Mouse (Mus musculus) stomach, embryonic 15.5 days (tissue): ENCODE results near the gene Als2. TPM values are rescaled to one million over a fixed set of nuclear protein-coding genes. Genes with fewer than 3 reads are reported as not detected.

Source experiments
- ATAC-seq: fragments of 200-750 bp; cut with Nextera tagmentation; 2 replicates; pipeline ENCODE4 v1.8.0; 2017; ENCODE audit warnings: low read depth, moderate number of reproducible peaks, moderate TSS enrichment; ENCODE audit not compliant: insufficient read depth, low FRiP score
- H3K27ac ChIP-seq: fragments of 300-500 bp; sonication (generic); 2 replicates; pipeline ENCODE4 v1.5.1; 2015; ENCODE audit warnings: mild to moderate bottlenecking, inconsistent platforms
- H3K27me3 ChIP-seq: fragments of 300-500 bp; sonication (generic); replicated peaks from 2 replicates; pipeline ENCODE4 v1.6.1; 2015; ENCODE audit warnings: inconsistent platforms
- H3K36me3 ChIP-seq: fragments of 300-500 bp; sonication (generic); 2 replicates; pipeline ENCODE4 v1.6.1; 2015; ENCODE audit warnings: inconsistent platforms
- H3K4me1 ChIP-seq: fragments of 300-500 bp; sonication (generic); 2 replicates; pipeline ENCODE4 v1.6.1; 2015; ENCODE audit warnings: inconsistent platforms
- H3K4me2 ChIP-seq: fragments of 300-500 bp; sonication (generic); 2 replicates; pipeline ENCODE4 v1.6.1; 2015; ENCODE audit warnings: mild to moderate bottlenecking, inconsistent platforms
- H3K4me3 ChIP-seq: fragments of 300-500 bp; sonication (generic); replicated peaks from 2 replicates; pipeline ENCODE4 v1.5.1; 2015; ENCODE audit warnings: inconsistent platforms
- H3K9ac ChIP-seq: fragments of 300-500 bp; sonication (generic); 2 replicates; pipeline ENCODE4 v1.6.1; 2015; ENCODE audit warnings: inconsistent platforms
- H3K9me3 ChIP-seq: fragments of 300-500 bp; sonication (generic); 2 replicates; pipeline ENCODE4 v1.6.1; 2016; ENCODE audit warnings: inconsistent platforms
- WGBS: fragments of 180-500 bp; shearing (Covaris S2); methylation state at CpG from one replicate; pipeline ENCODE4 v1.1.7; 2015; 5-methylcytosine and 5-hydroxymethylcytosine counted together
- polyA plus RNA-seq: library from polyadenylated mRNA; unstranded; fragments of >200 nt; fragmentation: Nextera tagmentation; extraction: Ambion mirVana; gene quantifications from 2 replicates; pipeline ENCODE4 v1.2.1, GENCODE M21; 2015

Als2 gene
- polyA plus RNA-seq, 1 experiment from 2014 or later: 7.2 TPM

DNA sequence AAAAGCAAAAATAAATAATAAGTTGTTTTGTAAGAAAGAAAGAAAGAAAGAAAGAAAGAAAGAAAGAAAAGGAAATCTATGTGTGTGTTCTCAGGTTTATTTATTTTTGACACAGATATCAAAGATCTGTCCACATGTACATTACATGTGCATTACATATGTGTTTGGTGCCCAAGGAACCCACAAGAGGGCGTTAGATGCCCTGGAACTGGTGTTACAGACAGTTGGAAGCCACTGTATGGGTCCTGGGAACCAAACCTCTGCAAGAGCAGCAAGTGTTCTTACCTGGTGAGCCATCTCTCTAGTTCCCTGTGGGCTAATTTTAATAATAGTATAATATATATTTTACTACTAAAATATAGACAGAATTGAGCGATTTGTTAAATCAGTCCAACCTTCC is 6.7 kb upstream of the Als2 start:
- no peak for ATAC-seq
- Histone ChIP-seq H3K9ac (no peak overlapping the region), H3K36me3 (no peaks in the 10 kb centered on the region), H3K9me3 (no peaks in the 10 kb centered on the region), H3K27me3 (no peaks in the 10 kb centered on the region), H3K4me3 (no peak overlapping the region), H3K4me1 (no peaks in the 10 kb centered on the region), H3K4me2 (no peak overlapping the region), H3K27ac (no peak overlapping the region)
- WGBS: 55% methylated on average over 2 of the region's 2 CpGs

DNA sequence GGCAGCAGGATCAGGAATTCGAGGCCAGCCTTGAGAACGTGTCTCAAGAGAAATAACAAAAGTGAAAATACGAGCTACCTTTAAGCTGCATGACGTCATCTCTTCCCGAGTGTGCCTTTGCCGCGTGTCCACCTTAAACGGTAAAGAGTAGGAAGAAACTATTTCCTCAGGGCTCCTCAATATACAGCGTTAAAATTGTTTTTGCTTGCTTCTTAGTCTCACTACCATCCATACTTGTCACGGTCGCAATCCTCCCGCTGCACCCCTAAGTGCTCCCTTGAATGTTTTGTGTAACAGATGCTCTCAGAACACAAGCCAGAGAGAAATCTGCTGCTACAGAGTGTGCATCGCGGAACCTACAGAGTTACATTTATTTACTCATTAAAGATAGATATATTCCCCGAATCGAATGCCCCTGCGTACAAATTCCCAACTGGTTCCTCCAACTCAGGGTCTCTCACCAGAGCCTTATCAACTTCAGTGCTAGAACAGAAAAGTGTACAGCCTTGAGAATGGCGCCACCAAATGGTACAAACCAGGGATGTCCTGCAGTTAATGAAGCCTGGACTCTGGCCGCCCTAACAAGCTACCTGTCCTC is 682 bp upstream of the Als2 start:
- H3K4me3 ChIP-seq: peak overlapping the region; percentile 91
- under 1% methylated on average over 19 of the region's 19 CpGs for WGBS
- no peaks in the 10 kb centered on the region for H3K9me3 ChIP-seq

DNA sequence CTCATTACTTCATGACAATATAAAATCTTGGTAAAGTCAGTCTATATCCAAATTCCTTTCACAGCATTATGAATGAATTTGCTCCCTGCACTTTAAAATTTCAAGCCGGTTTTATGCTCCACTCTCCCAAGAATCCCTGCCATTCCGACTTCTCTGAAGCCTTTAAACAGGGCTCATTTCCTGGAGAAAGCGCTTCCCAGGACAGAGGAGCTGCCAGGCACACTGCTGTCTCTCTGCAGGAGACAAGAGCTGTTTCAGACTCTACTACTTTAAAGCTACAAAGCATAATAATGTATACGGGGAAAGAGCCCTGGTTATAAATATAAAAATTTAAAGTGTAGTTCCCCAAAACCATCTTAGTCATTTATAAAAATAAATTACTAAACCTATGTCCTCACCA is 7.8 kb downstream of the Als2 start:
- Histone ChIP-seq H3K9ac (no peak overlapping the region), H3K27me3 (no peaks in the 10 kb centered on the region), H3K4me1 (no peaks in the 10 kb centered on the region), H3K27ac (no peak overlapping the region), H3K4me2 (no peak overlapping the region), H3K4me3 (no peak overlapping the region), H3K36me3 (no peaks in the 10 kb centered on the region), H3K9me3 (no peaks in the 10 kb centered on the region)
- 54% methylated on average over 4 of the region's 4 CpGs for WGBS
- ATAC-seq: no peak

More for the DNA sequence above, 682 bp upstream of the Als2 start:
- no peaks in the 10 kb centered on the region for H3K4me1 ChIP-seq
- H3K9ac ChIP-seq: peak overlapping the region; percentile 44; the same call in 1 of the 2 replicates
- no peaks in the 10 kb centered on the region for H3K36me3 ChIP-seq
- H3K27ac ChIP-seq: peak overlapping the region; percentile 82; the same call in 1 of the 2 replicates
- H3K27me3 ChIP-seq: no peaks in the 10 kb centered on the region
- peak; percentile 47; the same call in 1 of the 2 replicates for ATAC-seq
- H3K4me2 ChIP-seq: peak overlapping the region; percentile 79

DNA sequence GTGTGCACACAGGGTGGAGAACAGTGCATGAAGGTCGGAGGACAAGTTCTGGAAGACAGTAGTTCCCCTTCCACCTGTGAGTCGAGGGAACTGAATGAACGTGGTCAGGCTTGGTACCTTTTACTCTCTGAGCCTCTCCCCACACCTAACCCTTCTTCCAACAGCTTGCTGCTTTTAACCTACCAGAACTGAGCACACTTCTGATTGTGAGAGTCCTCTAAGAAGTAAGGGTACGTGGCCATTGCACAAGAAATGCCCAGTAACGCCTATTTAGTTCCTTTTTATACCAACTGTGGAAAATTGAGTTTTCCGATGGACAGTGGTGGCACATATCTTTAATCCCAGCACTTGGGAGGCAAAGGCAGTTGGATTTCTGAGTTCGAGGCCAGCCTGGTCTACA is 8.5 kb downstream of the Als2 start:
- no peak overlapping the region for H3K27ac ChIP-seq
- H3K9ac ChIP-seq: no peak overlapping the region
- 74% methylated on average over 7 of the region's 7 CpGs for WGBS
- no peaks in the 10 kb centered on the region for H3K27me3 ChIP-seq
- no peaks in the 10 kb centered on the region for H3K9me3 ChIP-seq
- ATAC-seq: no peak
- H3K4me2 ChIP-seq: no peak overlapping the region
- H3K4me1 ChIP-seq: no peaks in the 10 kb centered on the region
- H3K36me3 ChIP-seq: no peaks in the 10 kb centered on the region
- H3K4me3 ChIP-seq: no peak overlapping the region

DNA sequence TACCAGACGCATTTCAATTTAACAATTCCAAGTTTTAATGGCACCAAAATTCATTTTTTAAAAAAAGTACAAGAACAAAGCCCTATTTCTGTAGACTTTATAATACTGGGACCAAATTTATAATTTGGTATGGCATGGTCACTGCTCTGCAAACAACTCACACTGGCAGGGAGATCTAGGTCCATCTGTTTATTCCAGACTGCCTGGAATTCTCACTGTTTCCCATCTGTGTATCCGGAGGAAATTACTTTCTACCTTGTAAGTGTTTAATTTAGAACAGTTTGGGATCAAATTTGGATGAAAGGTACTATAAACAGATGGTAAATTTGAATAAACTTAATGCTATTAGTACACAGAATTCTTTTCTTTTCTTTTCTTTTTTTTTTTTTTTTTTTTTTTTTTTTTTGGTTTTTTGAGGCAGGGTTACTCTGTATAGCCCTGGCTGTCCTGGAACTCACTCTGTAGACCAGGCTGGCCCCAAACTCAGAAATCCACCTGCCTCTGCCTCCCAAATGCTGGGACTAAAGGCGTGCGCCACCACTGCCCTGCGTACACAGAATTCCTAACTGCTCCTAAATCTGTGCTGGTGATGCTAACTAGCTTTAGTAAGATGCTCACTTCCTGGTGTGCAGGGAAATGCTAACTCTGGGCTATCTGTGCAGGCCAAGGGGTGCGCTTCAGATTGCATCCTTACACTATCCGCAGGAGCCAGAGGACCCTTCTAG is 14.8 kb downstream of the Als2 start:
- Histone ChIP-seq H3K4me2 (no peak overlapping the region), H3K36me3 (no peaks in the 10 kb centered on the region), H3K4me3 (no peak overlapping the region), H3K9me3 (no peaks in the 10 kb centered on the region), H3K4me1 (no peaks in the 10 kb centered on the region), H3K9ac (no peak overlapping the region), H3K27me3 (no peaks in the 10 kb centered on the region), H3K27ac (no peak overlapping the region)
- 80% methylated on average over 7 of the region's 7 CpGs for WGBS
- no peak for ATAC-seq

DNA sequence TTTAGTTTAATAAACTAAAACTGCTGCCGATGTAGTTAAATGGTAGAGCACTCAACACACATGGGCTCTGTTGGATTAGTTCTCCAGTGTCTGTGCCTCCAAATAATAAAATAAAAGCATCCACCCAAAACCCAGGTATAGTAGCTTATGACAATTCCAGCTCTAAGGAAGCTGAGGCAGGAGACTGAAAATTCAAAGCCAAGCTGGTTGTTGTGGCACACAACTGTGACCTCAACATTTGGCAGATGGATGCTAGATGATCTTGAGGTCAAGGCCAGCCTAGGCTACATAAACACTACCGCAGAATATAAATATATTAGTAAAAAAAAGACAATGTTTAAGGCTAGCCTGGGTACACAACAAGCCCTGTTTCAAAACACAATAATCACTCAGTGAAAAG is 15.4 kb downstream of the Als2 start:
- no peak overlapping the region for H3K4me2 ChIP-seq
- 0 out of 2 replicates have a peak, but pooled peaks cover 2% of the 10 kb centered on the region for H3K36me3 ChIP-seq
- no peak overlapping the region for H3K4me3 ChIP-seq
- no peak overlapping the region for H3K9ac ChIP-seq
- no peak for ATAC-seq
- H3K4me1 ChIP-seq: no peaks in the 10 kb centered on the region
- no peaks in the 10 kb centered on the region for H3K27me3 ChIP-seq
- no peak overlapping the region for H3K27ac ChIP-seq
- H3K9me3 ChIP-seq: no peaks in the 10 kb centered on the region
- 67% methylated on average over 2 of the region's 2 CpGs for WGBS

DNA sequence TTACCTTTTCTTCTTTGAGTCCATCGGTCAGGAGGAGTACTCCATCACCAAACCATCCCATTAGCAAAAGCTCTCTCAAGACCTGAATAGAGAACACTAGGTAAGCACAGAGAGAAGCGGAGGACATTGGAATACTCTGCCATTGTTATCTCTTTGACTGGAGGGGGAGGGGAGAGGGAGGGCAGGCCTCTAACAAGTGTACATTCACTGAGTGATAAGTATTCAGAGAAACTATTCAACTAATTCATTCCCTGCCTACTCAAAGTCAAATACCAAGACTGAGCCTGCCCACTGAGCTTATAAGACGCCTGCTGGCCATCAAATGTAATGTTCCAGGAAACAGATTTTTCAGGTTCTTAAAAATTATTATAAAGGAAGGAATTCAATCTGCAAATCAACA is 16.7 kb downstream of the Als2 start:
- no peak overlapping the region for H3K27ac ChIP-seq
- no peaks in the 10 kb centered on the region for H3K4me1 ChIP-seq
- H3K36me3 ChIP-seq: 0 out of 2 replicates have a peak, but pooled peaks cover 5% of the 10 kb centered on the region
- ATAC-seq: no peak
- H3K27me3 ChIP-seq: no peaks in the 10 kb centered on the region
- no peak overlapping the region for H3K4me2 ChIP-seq
- WGBS: 70% methylated on average over 3 of the region's 3 CpGs
- H3K9ac ChIP-seq: no peak overlapping the region
- no peaks in the 10 kb centered on the region for H3K9me3 ChIP-seq
- no peak overlapping the region for H3K4me3 ChIP-seq

DNA sequence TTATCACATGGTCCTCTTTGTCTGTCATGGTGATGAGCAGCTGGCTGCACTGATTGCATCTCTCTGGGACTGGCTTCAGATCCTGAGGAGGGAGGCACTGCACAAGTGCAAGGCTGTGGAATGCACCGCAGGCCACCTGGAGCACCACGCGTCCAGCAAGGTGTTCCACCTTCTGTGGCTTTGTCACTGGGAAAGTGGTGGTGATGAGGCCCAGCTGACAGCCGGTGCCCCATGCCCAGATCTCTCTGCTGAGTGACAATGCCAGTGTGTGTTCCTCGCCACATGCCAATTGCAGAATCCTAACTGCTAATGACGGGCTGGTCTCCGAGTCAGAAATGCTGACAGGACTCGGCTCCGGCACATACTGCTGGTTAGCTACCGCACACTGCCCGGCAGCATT is 21.6 kb downstream of the Als2 start:
- 89% methylated on average over 11 of the region's 11 CpGs for WGBS
- ATAC-seq: no peak
- H3K4me3 ChIP-seq: no peak overlapping the region
- no peak overlapping the region for H3K4me2 ChIP-seq
- 0 out of 2 replicates have a peak, but pooled peaks cover 5% of the 10 kb centered on the region for H3K36me3 ChIP-seq
- no peaks in the 10 kb centered on the region for H3K4me1 ChIP-seq
- H3K9ac ChIP-seq: no peak overlapping the region
- no peaks in the 10 kb centered on the region for H3K27me3 ChIP-seq
- no peaks in the 10 kb centered on the region for H3K9me3 ChIP-seq
- no peak overlapping the region for H3K27ac ChIP-seq

DNA sequence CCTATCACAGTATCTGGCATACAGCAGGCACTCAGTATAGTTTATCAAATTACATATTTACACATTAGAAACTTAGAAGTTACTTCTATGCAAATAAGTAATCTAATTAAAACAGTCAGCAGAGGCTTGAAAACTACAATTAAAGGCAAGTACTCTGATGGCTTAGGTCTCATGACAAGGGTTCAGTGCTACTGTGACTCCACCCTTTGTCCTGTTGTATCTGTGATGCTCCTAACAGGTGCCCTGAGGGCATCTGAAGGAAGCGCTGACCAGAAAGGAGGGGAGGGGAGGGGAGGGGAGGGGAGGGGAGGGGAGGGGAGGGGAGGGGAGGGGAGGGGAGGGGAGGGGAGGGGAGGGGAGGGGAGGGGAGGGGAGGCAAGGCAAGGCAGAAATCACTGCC is 24.1 kb downstream of the Als2 start:
- H3K4me3 ChIP-seq: no peak overlapping the region
- H3K4me2 ChIP-seq: no peak overlapping the region
- H3K4me1 ChIP-seq: no peaks in the 10 kb centered on the region
- H3K27me3 ChIP-seq: no peaks in the 10 kb centered on the region
- H3K27ac ChIP-seq: no peak overlapping the region
- no peak for ATAC-seq
- H3K36me3 ChIP-seq: 0 out of 2 replicates have a peak, but pooled peaks cover 5% of the 10 kb centered on the region
- 80% methylated on average over 1 of the region's 1 CpGs for WGBS
- H3K9ac ChIP-seq: no peak overlapping the region
- no peaks in the 10 kb centered on the region for H3K9me3 ChIP-seq

DNA sequence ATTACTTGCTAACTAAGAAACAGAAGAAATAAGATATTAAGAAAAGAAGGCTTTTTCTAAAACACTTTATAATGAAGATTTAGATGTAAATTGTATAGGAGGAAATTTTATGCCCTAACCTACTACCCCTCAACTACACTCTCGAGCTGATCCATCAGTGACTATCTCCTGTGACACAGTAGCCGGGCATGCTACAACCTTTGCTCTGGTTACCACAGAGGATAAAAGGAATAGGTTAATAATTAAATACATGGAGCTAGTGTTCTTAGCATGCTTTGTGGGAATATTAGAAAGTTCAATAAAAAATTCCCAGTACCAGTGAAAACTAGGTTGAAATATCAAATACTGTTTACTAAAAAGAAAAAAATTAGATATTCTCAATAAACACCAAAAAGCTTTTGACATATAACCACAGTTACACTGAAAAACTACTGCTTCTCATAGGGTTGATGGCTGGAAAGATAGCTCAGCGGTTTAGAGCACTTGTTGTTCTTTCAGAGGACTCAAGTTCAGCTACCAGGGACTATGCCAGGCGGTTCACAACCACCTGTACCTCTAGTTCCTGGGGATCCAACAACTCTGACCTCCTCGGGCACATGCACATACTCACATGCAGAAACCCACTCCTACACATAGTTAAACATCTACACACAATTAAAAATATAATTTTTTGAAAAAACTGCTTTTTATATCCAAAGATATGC is 24.8 kb downstream of the Als2 start:
- ATAC-seq: peak; percentile 83
- WGBS: 63% methylated on average over 5 of the region's 5 CpGs

DNA sequence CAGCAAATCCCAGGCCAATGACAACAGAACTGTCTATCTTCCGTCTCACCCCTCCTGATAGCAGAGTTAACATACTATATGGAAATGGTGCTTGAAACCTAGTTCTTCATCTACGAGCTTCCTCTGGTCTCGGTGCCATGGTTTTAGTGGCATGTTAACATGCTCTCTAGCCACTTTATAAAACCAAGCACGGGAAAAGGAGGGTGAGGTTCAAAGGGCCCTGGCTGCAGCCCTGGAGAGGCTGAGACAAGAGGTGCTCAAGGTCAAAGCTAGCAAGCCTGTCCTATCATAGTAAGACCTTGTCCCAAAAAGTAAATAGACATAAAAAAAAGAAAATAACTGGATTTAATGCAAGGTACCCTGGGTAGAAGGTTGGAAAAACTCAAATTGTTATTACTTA is 25.4 kb downstream of the Als2 start:
- no peak; the same call in 1 of the 2 replicates for ATAC-seq
- no peak overlapping the region for H3K4me2 ChIP-seq
- H3K36me3 ChIP-seq: 0 out of 2 replicates have a peak, but pooled peaks cover 4% of the 10 kb centered on the region
- H3K4me1 ChIP-seq: no peaks in the 10 kb centered on the region
- no peak overlapping the region for H3K9ac ChIP-seq
- WGBS: 70% methylated on average over 4 of the region's 4 CpGs
- H3K27ac ChIP-seq: 0 out of 2 replicates have a peak overlapping the region, but pooled peaks have one; percentile 31
- H3K4me3 ChIP-seq: no peak overlapping the region
- no peaks in the 10 kb centered on the region for H3K9me3 ChIP-seq
- H3K27me3 ChIP-seq: no peaks in the 10 kb centered on the region

More for the DNA sequence above, 24.8 kb downstream of the Als2 start:
- Histone ChIP-seq H3K4me3 (no peak overlapping the region), H3K27me3 (no peaks in the 10 kb centered on the region), H3K9ac (no peak overlapping the region), H3K9me3 (no peaks in the 10 kb centered on the region), H3K36me3 (0 out of 2 replicates have a peak, but pooled peaks cover 5% of the 10 kb centered on the region), H3K4me2 (no peak overlapping the region), H3K4me1 (no peaks in the 10 kb centered on the region), H3K27ac (peak overlapping the region; percentile 48; the same call in 1 of the 2 replicates)

DNA sequence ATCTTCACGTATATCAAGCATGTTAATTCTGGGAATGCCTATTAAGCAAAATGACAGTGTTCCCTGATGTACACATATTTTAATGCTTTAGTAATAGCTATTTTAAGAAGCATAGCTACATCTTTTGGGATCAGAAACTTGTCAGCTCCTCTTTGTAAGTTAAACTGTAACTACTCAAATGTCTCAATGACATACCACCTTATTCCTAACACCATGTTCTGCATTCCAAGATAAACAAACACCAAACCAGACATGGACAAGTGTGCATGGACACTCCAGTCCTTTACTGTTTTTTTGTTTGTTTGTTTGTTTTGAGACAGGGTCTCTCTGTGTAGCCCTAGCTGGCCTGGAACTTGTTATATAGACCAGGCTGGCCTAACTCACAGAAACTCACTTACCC is 28.7 kb downstream of the Als2 start:
- H3K27ac ChIP-seq: no peak overlapping the region
- no peak overlapping the region for H3K9ac ChIP-seq
- no peak for ATAC-seq
- 79% methylated on average over 1 of the region's 1 CpGs for WGBS
- H3K4me3 ChIP-seq: no peak overlapping the region
- H3K36me3 ChIP-seq: no peaks in the 10 kb centered on the region
- no peak overlapping the region for H3K4me2 ChIP-seq
- H3K4me1 ChIP-seq: no peaks in the 10 kb centered on the region
- H3K27me3 ChIP-seq: no peaks in the 10 kb centered on the region
- no peaks in the 10 kb centered on the region for H3K9me3 ChIP-seq
